Mouse (Mus musculus) intestine, postnatal 0 days (tissue): ENCODE data around the gene Tert. TPM values are rescaled to one million over a fixed set of nuclear protein-coding genes. Genes with fewer than 3 reads are reported as not detected.

Experiments
- ATAC-seq: fragments of 200-750 bp; cut with Nextera tagmentation; 2 replicates; pipeline ENCODE4 v1.8.0; 2017; ENCODE audit warnings: mild to moderate bottlenecking, moderate TSS enrichment, moderate library complexity
- H3K27ac ChIP-seq: fragments of 300-500 bp; sonication (generic); 2 replicates; pipeline ENCODE4 v1.5.1; 2014; ENCODE audit warnings: mild to moderate bottlenecking, low read depth, low read length, moderate library complexity
- H3K27me3 ChIP-seq: fragments of 300-500 bp; sonication (generic); replicated peaks from 2 replicates; pipeline ENCODE4 v1.6.1; 2014; ENCODE audit warnings: low read length, mixed read lengths; ENCODE audit not compliant: control insufficient read depth, insufficient read depth
- H3K36me3 ChIP-seq: fragments of 300-500 bp; sonication (generic); 2 replicates; pipeline ENCODE4 v1.6.1; 2014; ENCODE audit warnings: mild to moderate bottlenecking, moderate library complexity; ENCODE audit not compliant: control insufficient read depth, insufficient read depth
- H3K4me1 ChIP-seq: fragments of 300-500 bp; sonication (generic); replicated peaks from 2 replicates; pipeline ENCODE4 v1.6.1; 2014; ENCODE audit warnings: antibody characterized with exemption, low read length, mixed read lengths; ENCODE audit not compliant: control insufficient read depth, insufficient read depth
- H3K4me2 ChIP-seq: fragments of 300-500 bp; sonication (generic); replicated peaks from 2 replicates; pipeline ENCODE4 v1.6.1; 2014; ENCODE audit warnings: low read depth, mild to moderate bottlenecking, moderate library complexity
- H3K4me3 ChIP-seq: fragments of 300-500 bp; sonication (generic); 2 replicates; pipeline ENCODE4 v1.5.1; 2014; ENCODE audit warnings: low read depth, low read length
- H3K9ac ChIP-seq: fragments of 300-500 bp; sonication (generic); 2 replicates; pipeline ENCODE4 v1.6.1; 2014; ENCODE audit warnings: mild to moderate bottlenecking, low read depth, low read length
- H3K9me3 ChIP-seq: fragments of 300-500 bp; sonication (generic); 2 replicates; pipeline ENCODE4 v1.6.1; 2016; ENCODE audit warnings: mixed run types; ENCODE audit not compliant: control insufficient read depth
- CTCF ChIP-seq: sonication (generic); IDR thresholded peaks from 2 replicates; pipeline ENCODE4 v1.5.1; 2016; ENCODE audit warnings: low read depth, mild to moderate bottlenecking, control low read depth, antibody characterized with exemption, moderate library complexity
- WGBS: fragments of 180-500 bp; shearing (Covaris S2); extraction: QIAGEN DNeasy Blood & Tissue Kit; methylation state at CpG from one replicate; pipeline ENCODE4 v1.1.7; 2014; 5-methylcytosine and 5-hydroxymethylcytosine counted together
- polyA plus RNA-seq: library from polyadenylated mRNA; unstranded; fragments of >200 nt; fragmentation: Nextera tagmentation; extraction: Ambion mirVana; gene quantifications from 2 replicates; pipeline ENCODE4 v1.2.1, GENCODE M21; 2015

Gene Tert
- polyA plus RNA-seq, 1 experiment from 2014 or later, result 2.4 TPM

DNA sequence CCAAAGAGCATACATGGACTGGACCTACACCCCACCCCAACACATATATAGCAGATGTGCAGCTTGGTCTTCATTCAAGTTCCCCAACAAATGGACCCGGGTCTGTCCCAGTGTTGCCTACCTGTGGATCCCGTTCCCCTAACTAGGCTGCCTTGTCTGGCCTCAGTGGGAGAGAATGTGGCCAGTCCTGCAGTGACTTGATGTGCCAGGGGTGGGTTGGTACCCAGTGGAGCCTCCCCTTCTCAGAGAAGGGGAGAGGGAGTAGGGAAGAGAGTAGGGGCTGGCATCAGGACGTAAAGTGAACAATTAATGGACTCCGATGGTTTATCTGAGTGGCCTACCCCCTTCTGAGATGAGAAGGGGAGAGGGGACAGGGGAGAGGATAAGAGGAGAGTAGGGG is 23.7 kb upstream of the Tert start:
- H3K9ac ChIP-seq, result peak overlapping the region; percentile 59
- peak overlapping the region; percentile 88 for H3K4me2 ChIP-seq
- peaks cover 5% of the 10 kb centered on the region; the same call in 1 of the 2 replicates for H3K4me1 ChIP-seq
- H3K27me3 ChIP-seq, result no peaks in the 10 kb centered on the region
- WGBS, result 57% methylated on average over 4 of the region's 4 CpGs
- no peak for ATAC-seq
- TF ChIP-seq CTCF, result no peak
- H3K27ac ChIP-seq, result no peak overlapping the region
- H3K4me3 ChIP-seq, result peak overlapping the region; percentile 60
- H3K36me3 ChIP-seq, result peaks cover 21% of the 10 kb centered on the region
- H3K9me3 ChIP-seq, result no peaks in the 10 kb centered on the region

DNA sequence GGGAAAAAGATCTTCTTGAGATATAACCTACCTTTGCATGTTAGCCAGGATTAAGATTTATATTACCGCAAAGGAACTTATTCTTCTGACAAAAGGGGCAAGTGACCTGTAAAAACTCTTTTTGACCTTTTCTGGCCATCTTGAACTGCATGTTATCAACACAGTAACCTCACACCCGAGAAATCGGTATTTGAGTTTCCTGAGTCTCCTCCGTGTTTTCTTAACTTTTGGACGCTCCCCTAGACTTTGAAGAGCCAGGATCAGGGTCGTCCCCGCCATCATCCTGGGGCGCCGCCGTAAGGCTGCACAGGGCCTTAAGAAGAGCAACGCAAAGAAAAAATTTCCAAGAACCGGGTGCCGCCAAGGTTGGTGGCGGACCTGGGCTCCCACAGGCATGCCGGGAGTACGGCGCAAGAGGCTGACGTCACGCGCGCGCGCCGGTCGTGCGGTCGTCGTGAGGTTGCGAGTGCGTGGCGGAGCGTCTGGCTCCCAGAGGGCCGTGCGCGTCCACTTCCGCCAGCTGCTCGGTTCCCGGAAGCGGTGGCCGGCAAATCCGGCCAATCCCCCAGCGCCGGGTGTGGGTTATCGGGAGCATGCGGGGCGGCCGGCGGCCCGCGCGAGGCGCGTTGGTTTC is 23.1 kb upstream of the Tert start, which contains the start of gene Clptm1l:
Gene Clptm1l, plus strand, starts transcription at position 485 of the 634 bp plus-strand sequence.
- Histone ChIP-seq H3K9me3 (no peaks in the 10 kb centered on the region), H3K4me1 (peaks cover 5% of the 10 kb centered on the region; the same call in 1 of the 2 replicates), H3K27me3 (no peaks in the 10 kb centered on the region), H3K9ac (peak within 1 kb of the TSS; percentile 59), H3K27ac (peak within 1 kb of the TSS; percentile 58), H3K4me2 (peak within 1 kb of the TSS; percentile 88), H3K4me3 (peak within 1 kb of the TSS; percentile 60), H3K36me3 (peaks cover 27% of the 10 kb centered on the region)
- under 1% methylated on average over 46 of the region's 53 CpGs for WGBS
- ATAC-seq, result peak; percentile 97
- TF ChIP-seq CTCF, result no peak; the same call in 1 of the 2 replicates

DNA sequence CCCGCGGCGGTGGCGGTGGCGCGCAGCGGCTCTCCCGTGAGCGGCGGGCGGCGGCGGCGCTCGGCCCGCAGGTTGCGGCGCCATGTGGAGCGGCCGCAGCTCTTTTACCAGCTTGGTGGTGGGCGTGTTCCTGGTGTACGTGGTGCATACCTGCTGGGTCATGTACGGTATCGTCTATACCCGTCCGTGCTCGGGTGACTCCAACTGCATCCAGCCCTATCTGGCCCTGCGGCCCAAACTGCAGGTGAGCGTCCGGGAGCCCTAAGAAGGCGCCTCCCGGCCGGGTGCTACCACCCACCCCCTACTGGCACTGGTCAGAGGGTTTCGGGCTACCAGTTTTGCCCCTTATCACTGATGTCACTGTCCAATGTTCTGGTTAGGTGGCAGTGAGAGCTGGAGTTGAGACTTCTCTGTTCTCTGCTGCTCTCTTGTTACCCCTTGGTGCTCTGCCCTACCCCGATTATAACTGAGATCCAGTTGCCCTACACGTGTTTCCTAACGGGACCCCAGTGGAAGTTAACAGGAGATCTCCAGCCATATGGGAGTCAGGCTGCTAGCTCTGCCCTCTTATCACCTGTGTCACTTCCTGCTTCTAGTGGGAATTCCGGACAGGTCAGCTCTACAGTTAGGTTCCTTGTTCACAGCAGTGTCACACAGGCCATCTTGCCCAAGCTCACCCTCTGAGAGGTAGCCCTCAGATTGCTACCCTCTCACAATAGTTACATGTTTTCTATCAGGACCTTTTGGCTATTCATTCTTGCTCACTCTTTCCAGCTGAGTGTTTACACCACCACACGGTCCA is 22.4 kb upstream of the Tert start:
- peak overlapping the region; percentile 88 for H3K4me2 ChIP-seq
- no peak for TF ChIP-seq CTCF
- peak overlapping the region; percentile 59 for H3K9ac ChIP-seq
- H3K27ac ChIP-seq, result peak overlapping the region; percentile 58
- H3K4me3 ChIP-seq, result peak overlapping the region; percentile 60
- peaks cover 34% of the 10 kb centered on the region for H3K36me3 ChIP-seq
- no peaks in the 10 kb centered on the region for H3K27me3 ChIP-seq
- H3K9me3 ChIP-seq, result no peaks in the 10 kb centered on the region
- peak; percentile 77 for ATAC-seq
- 3% methylated on average over 39 of the region's 39 CpGs for WGBS
- H3K4me1 ChIP-seq, result peaks cover 5% of the 10 kb centered on the region; the same call in 1 of the 2 replicates

DNA sequence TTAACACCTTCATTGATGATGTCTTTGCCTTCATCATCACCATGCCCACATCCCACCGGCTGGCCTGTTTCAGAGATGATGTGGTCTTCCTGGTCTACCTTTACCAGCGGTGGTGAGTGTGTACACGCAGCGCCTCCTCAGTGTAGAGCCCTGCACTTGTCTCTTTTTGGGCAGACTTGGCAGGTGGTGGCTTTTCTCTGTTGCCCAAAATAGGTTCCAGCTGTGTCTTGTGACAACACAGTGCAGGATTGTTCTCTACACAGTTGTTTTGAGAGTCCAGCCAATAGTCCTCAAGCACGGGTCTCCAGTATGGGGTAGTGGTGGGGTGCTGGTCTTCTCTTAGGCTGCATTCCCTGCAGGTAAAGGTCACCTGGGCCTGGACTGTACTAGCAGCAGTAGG is 8.3 kb upstream of the Tert start:
- 92% methylated on average over 5 of the region's 5 CpGs for WGBS

DNA sequence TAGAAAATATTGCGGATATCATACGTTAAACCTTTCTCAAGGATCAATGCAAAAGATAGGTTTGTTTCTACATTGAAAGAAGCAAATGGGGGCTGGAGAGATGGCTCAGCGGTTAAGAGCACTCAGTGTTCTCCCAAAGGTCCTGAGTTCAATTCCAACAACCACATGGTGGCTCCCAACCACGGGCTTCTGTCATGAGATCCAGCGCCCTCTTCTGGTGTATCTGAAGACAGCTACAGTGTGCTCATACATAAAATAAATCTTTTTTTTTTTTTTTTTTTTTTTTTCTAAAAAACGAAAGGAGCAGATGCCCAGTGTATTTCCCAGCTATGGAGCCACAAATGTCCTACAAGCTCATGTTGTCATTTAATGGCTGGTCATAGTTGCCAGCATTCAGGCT is 6.1 kb upstream of the Tert start:
- 65% methylated on average over 6 of the region's 6 CpGs for WGBS
- no peaks in the 10 kb centered on the region for H3K4me1 ChIP-seq
- H3K4me2 ChIP-seq, result no peak overlapping the region
- no peaks in the 10 kb centered on the region for H3K9me3 ChIP-seq
- H3K9ac ChIP-seq, result no peak overlapping the region
- peak; percentile 60 for TF ChIP-seq CTCF
- H3K27ac ChIP-seq, result no peak overlapping the region
- no peak overlapping the region for H3K4me3 ChIP-seq
- H3K27me3 ChIP-seq, result no peaks in the 10 kb centered on the region
- peaks cover 63% of the 10 kb centered on the region for H3K36me3 ChIP-seq
- ATAC-seq, result no peak

More for the DNA sequence above, 8.3 kb upstream of the Tert start:
- peaks cover 85% of the 10 kb centered on the region for H3K36me3 ChIP-seq
- no peaks in the 10 kb centered on the region for H3K9me3 ChIP-seq
- TF ChIP-seq CTCF, result no peak
- no peaks in the 10 kb centered on the region for H3K4me1 ChIP-seq
- no peak for ATAC-seq
- H3K27ac ChIP-seq, result no peak overlapping the region
- H3K4me3 ChIP-seq, result no peak overlapping the region
- no peak overlapping the region for H3K9ac ChIP-seq
- no peaks in the 10 kb centered on the region for H3K27me3 ChIP-seq
- H3K4me2 ChIP-seq, result no peak overlapping the region

DNA sequence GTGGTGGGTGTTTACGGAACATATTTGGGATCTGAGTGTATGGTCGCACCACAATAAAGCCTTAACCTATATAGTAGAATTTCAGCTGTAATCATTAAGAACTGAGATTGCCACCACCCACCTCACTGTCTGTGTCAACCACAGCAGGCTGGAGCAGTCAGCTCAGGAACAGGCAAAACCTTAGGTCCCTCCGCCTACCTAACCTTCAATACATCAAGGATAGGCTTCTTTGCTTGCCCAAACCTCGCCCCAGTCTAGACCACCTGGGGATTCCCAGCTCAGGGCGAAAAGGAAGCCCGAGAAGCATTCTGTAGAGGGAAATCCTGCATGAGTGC is 334 bp upstream of the Tert start:
- Histone ChIP-seq H3K4me1 (peaks cover 14% of the 10 kb centered on the region; the same call in 1 of the 2 replicates), H3K9ac (no peak overlapping the region), H3K27me3 (no peaks in the 10 kb centered on the region), H3K4me3 (peak overlapping the region; percentile 47), H3K27ac (peak overlapping the region; percentile 75; the same call in 1 of the 2 replicates), H3K36me3 (peaks cover 13% of the 10 kb centered on the region; the same call in 1 of the 2 replicates), H3K4me2 (peak overlapping the region; percentile 76), H3K9me3 (no peaks in the 10 kb centered on the region)
- ATAC-seq, result no peak
- WGBS, result 42% methylated on average over 6 of the region's 6 CpGs
- no peak; the same call in 1 of the 2 replicates for TF ChIP-seq CTCF
